Mouse (Mus musculus): ENCODE measurements around the gene Slc6a3. TPM values are rescaled to one million over a fixed set of nuclear protein-coding genes. Genes with fewer than 3 reads are reported as not detected.

The Slc6a3 gene
- 0.05 TPM in 1 of 2 replicates, not detected in the other for polyA plus RNA-seq (2016; fragmentation: Nextera tagmentation; extraction: Ambion mirVana)

GRCm38 (mm10) chr13:73536403-73536821, at the start of gene Slc6a3:
Slc6a3 (plus strand) TSS chr13:73536747.
- Histone ChIP-seq H3K36me3 (no peaks in the 10 kb centered on the region), H3K9ac (0 out of 2 replicates have a peak within 1 kb of the TSS, but pooled peaks have one; percentile 27), H3K4me3 (peak within 1 kb of the TSS; percentile 38), H3K9me3 (replicated peaks) (no peaks in the 10 kb centered on the region), H3K4me2 (replicated peaks) (peak within 1 kb of the TSS; percentile 78), H3K27ac (no peak within 1 kb of the TSS), H3K27me3 (peaks cover 52% of the 10 kb centered on the region), H3K4me1 (peaks cover 8% of the 10 kb centered on the region)
- ATAC-seq (ENCODE audit: low FRiP score): peak; percentile 67
- 1% methylated on average over 26 of the region's 26 CpGs for WGBS

GRCm38 (mm10) chr13:73488105-73488504, 48.4 kb upstream of the Slc6a3 start:
- Histone ChIP-seq H3K9me3 (replicated peaks) (peaks cover 9% of the 10 kb centered on the region; the same call in 1 of the 2 replicates), H3K27me3 (no peaks in the 10 kb centered on the region), H3K4me1 (no peaks in the 10 kb centered on the region), H3K4me3 (no peak overlapping the region), H3K36me3 (peaks cover 64% of the 10 kb centered on the region), H3K9ac (no peak overlapping the region), H3K27ac (no peak overlapping the region), H3K4me2 (replicated peaks) (no peak overlapping the region)
- no peak for ATAC-seq (ENCODE audit: low FRiP score)
- 55% methylated on average over 3 of the region's 3 CpGs for WGBS

GRCm38 (mm10) chr13:73488707-73489106, 47.8 kb upstream of the Slc6a3 start:
- H3K36me3 ChIP-seq: peaks cover 64% of the 10 kb centered on the region
- H3K27ac ChIP-seq: no peak overlapping the region
- WGBS: 91% methylated on average over 9 of the region's 9 CpGs
- no peaks in the 10 kb centered on the region for H3K4me1 ChIP-seq
- no peaks in the 10 kb centered on the region for H3K27me3 ChIP-seq
- H3K4me2 ChIP-seq (replicated peaks): no peak overlapping the region
- no peak overlapping the region for H3K4me3 ChIP-seq
- peaks cover 9% of the 10 kb centered on the region; the same call in 1 of the 2 replicates for H3K9me3 ChIP-seq (replicated peaks)
- no peak overlapping the region for H3K9ac ChIP-seq
- no peak for ATAC-seq (ENCODE audit: low FRiP score)

- peaks cover 71% of the 10 kb centered on the region for H3K36me3 ChIP-seq
- 91% methylated on average over 3 of the region's 3 CpGs for WGBS
- H3K4me2 ChIP-seq (replicated peaks): no peak overlapping the region
- ATAC-seq (ENCODE audit: low FRiP score): no peak
- no peak overlapping the region for H3K27ac ChIP-seq
- no peak overlapping the region for H3K4me3 ChIP-seq
- no peak overlapping the region for H3K9ac ChIP-seq
- H3K27me3 ChIP-seq: no peaks in the 10 kb centered on the region
- no peaks in the 10 kb centered on the region for H3K4me1 ChIP-seq
- H3K9me3 ChIP-seq (replicated peaks): peaks cover 9% of the 10 kb centered on the region; the same call in 1 of the 2 replicates
These were observed 46.6 kb upstream of the Slc6a3 start for GRCm38 (mm10) chr13:73489986-73490385.

- H3K4me3 ChIP-seq: no peak overlapping the region
- H3K4me1 ChIP-seq: no peaks in the 10 kb centered on the region
- 88% methylated on average over 8 of the region's 8 CpGs for WGBS
- H3K27ac ChIP-seq: no peak overlapping the region
- H3K9ac ChIP-seq: no peak overlapping the region
- no peak for ATAC-seq (ENCODE audit: low FRiP score)
- H3K4me2 ChIP-seq (replicated peaks): no peak overlapping the region
- peaks cover 71% of the 10 kb centered on the region for H3K36me3 ChIP-seq
- peaks cover 9% of the 10 kb centered on the region; the same call in 1 of the 2 replicates for H3K9me3 ChIP-seq (replicated peaks)
- no peaks in the 10 kb centered on the region for H3K27me3 ChIP-seq
These were observed 45.9 kb upstream of the Slc6a3 start for GRCm38 (mm10) chr13:73490564-73491170.

- WGBS: 92% methylated on average over 4 of the region's 4 CpGs
These were observed 43.4 kb upstream of the Slc6a3 start for GRCm38 (mm10) chr13:73493183-73493582.

GRCm38 (mm10) chr13:73494528-73494927, 42.0 kb upstream of the Slc6a3 start:
- H3K27me3 ChIP-seq: no peaks in the 10 kb centered on the region
- no peak for ATAC-seq (ENCODE audit: low FRiP score)
- no peak overlapping the region for H3K27ac ChIP-seq
- H3K9ac ChIP-seq: no peak overlapping the region
- WGBS: 97% methylated on average over 9 of the region's 9 CpGs
- no peak overlapping the region for H3K4me3 ChIP-seq
- H3K4me2 ChIP-seq (replicated peaks): no peak overlapping the region
- no peaks in the 10 kb centered on the region for H3K9me3 ChIP-seq (replicated peaks)
- no peaks in the 10 kb centered on the region for H3K4me1 ChIP-seq
- H3K36me3 ChIP-seq: peaks cover 84% of the 10 kb centered on the region

More at GRCm38 (mm10) chr13:73493183-73493582, 43.4 kb upstream of the Slc6a3 start:
- H3K27me3 ChIP-seq: no peaks in the 10 kb centered on the region
- no peak overlapping the region for H3K9ac ChIP-seq
- no peak overlapping the region for H3K27ac ChIP-seq
- no peaks in the 10 kb centered on the region for H3K4me1 ChIP-seq
- H3K4me3 ChIP-seq: no peak overlapping the region
- no peaks in the 10 kb centered on the region for H3K9me3 ChIP-seq (replicated peaks)
- peaks cover 82% of the 10 kb centered on the region for H3K36me3 ChIP-seq
- no peak for ATAC-seq (ENCODE audit: low FRiP score)
- H3K4me2 ChIP-seq (replicated peaks): no peak overlapping the region

GRCm38 (mm10) chr13:73496137-73496536, 40.4 kb upstream of the Slc6a3 start:
- no peaks in the 10 kb centered on the region for H3K4me1 ChIP-seq
- H3K4me3 ChIP-seq: no peak overlapping the region
- peaks cover 85% of the 10 kb centered on the region for H3K36me3 ChIP-seq
- H3K4me2 ChIP-seq (replicated peaks): no peak overlapping the region
- H3K9ac ChIP-seq: no peak overlapping the region
- H3K27ac ChIP-seq: no peak overlapping the region
- no peak for ATAC-seq (ENCODE audit: low FRiP score)
- no peaks in the 10 kb centered on the region for H3K27me3 ChIP-seq
- 84% methylated on average over 2 of the region's 2 CpGs for WGBS
- H3K9me3 ChIP-seq (replicated peaks): no peaks in the 10 kb centered on the region

- 73% methylated on average over 6 of the region's 6 CpGs for WGBS
- no peaks in the 10 kb centered on the region for H3K27me3 ChIP-seq
- no peak overlapping the region for H3K4me3 ChIP-seq
- no peaks in the 10 kb centered on the region for H3K9me3 ChIP-seq (replicated peaks)
- H3K9ac ChIP-seq: no peak overlapping the region
- H3K27ac ChIP-seq: no peak overlapping the region
- H3K4me2 ChIP-seq (replicated peaks): no peak overlapping the region
- peaks cover 66% of the 10 kb centered on the region for H3K36me3 ChIP-seq
- H3K4me1 ChIP-seq: no peaks in the 10 kb centered on the region
- ATAC-seq (ENCODE audit: low FRiP score): no peak
These were observed 36.5 kb upstream of the Slc6a3 start for GRCm38 (mm10) chr13:73499893-73500604.

- H3K9ac ChIP-seq: no peak overlapping the region
- ATAC-seq (ENCODE audit: low FRiP score): no peak
- H3K27me3 ChIP-seq: no peaks in the 10 kb centered on the region
- H3K36me3 ChIP-seq: peaks cover 57% of the 10 kb centered on the region
- no peak overlapping the region for H3K27ac ChIP-seq
- WGBS: 70% methylated on average over 2 of the region's 2 CpGs
- H3K9me3 ChIP-seq (replicated peaks): no peaks in the 10 kb centered on the region
- H3K4me3 ChIP-seq: no peak overlapping the region
- H3K4me2 ChIP-seq (replicated peaks): no peak overlapping the region
- no peaks in the 10 kb centered on the region for H3K4me1 ChIP-seq
These were observed 33.8 kb upstream of the Slc6a3 start for GRCm38 (mm10) chr13:73502719-73503118.

- Histone ChIP-seq H3K4me1 (no peaks in the 10 kb centered on the region), H3K27ac (no peak overlapping the region), H3K4me3 (no peak overlapping the region), H3K9ac (no peak overlapping the region), H3K36me3 (peaks cover 41% of the 10 kb centered on the region), H3K27me3 (no peaks in the 10 kb centered on the region), H3K9me3 (replicated peaks) (no peaks in the 10 kb centered on the region), H3K4me2 (replicated peaks) (no peak overlapping the region)
- peak; percentile 74 for ATAC-seq (ENCODE audit: low FRiP score)
- WGBS: 58% methylated on average over 7 of the region's 7 CpGs
These were observed 30.7 kb upstream of the Slc6a3 start for GRCm38 (mm10) chr13:73505686-73506467.
